Mouse (Mus musculus): Measurements from ENCODE around the gene Tnrc6c. TPM values are rescaled to one million over a fixed set of nuclear protein-coding genes. Genes with fewer than 3 reads are reported as not detected.

The Tnrc6c gene
- polyA plus RNA-seq, 1 experiment, result 28.1 TPM

- TF ChIP-seq GATA1 (IDR thresholded peaks at IDR 0.05; ENCODE audit: low read length), result no peak
Measured at GRCm38 (mm10) chr11:117780199-117780515, 126.1 kb downstream of the Tnrc6c start.

- TF ChIP-seq GATA1 (IDR thresholded peaks at IDR 0.05; ENCODE audit: low read length), result no peak
Measured at GRCm38 (mm10) chr11:117780582-117781111, 126.6 kb downstream of the Tnrc6c start.

GRCm38 (mm10) chr11:117781199-117781821 is 127.2 kb downstream of the Tnrc6c start:
- TF ChIP-seq GATA1 (IDR thresholded peaks at IDR 0.05; ENCODE audit: low read length), result no peak

GRCm38 (mm10) chr11:117781993-117782704 is 128.1 kb downstream of the Tnrc6c start, which contains the start of the genes Tmc8 and Tmc6:
Gene Tmc8, plus strand, starts transcription at chr11:117782076.
Gene Tmc6, minus strand, starts transcription at chr11:117782198.
- TF ChIP-seq GATA1 (IDR thresholded peaks at IDR 0.05; ENCODE audit: low read length), result no peak

- no peak for TF ChIP-seq GATA1 (IDR thresholded peaks at IDR 0.05; ENCODE audit: low read length)
Measured at GRCm38 (mm10) chr11:117782705-117783034, 128.6 kb downstream of the Tnrc6c start.

GRCm38 (mm10) chr11:117783089-117783488 is 129.0 kb downstream of the Tnrc6c start:
- no peak for TF ChIP-seq GATA1 (IDR thresholded peaks at IDR 0.05; ENCODE audit: low read length)

GRCm38 (mm10) chr11:117783683-117784309 is 129.7 kb downstream of the Tnrc6c start:
- no peak for TF ChIP-seq GATA1 (IDR thresholded peaks at IDR 0.05; ENCODE audit: low read length)

- TF ChIP-seq GATA1 (IDR thresholded peaks at IDR 0.05; ENCODE audit: low read length), result no peak
Measured at GRCm38 (mm10) chr11:117786294-117786693, 132.2 kb downstream of the Tnrc6c start.

GRCm38 (mm10) chr11:117790286-117790685 is 136.2 kb downstream of the Tnrc6c start:
- no peak for TF ChIP-seq GATA1 (IDR thresholded peaks at IDR 0.05; ENCODE audit: low read length)

- no peak for TF ChIP-seq GATA1 (IDR thresholded peaks at IDR 0.05; ENCODE audit: low read length)
Measured at GRCm38 (mm10) chr11:117790703-117791440, 136.8 kb downstream of the Tnrc6c start.

- TF ChIP-seq GATA1 (IDR thresholded peaks at IDR 0.05; ENCODE audit: low read length), result no peak
Measured at GRCm38 (mm10) chr11:117791441-117791761, 137.3 kb downstream of the Tnrc6c start.

GRCm38 (mm10) chr11:117792281-117792888 is 138.3 kb downstream of the Tnrc6c start:
- TF ChIP-seq GATA1 (IDR thresholded peaks at IDR 0.05; ENCODE audit: low read length), result no peak

GRCm38 (mm10) chr11:117794035-117794551 is 140.0 kb downstream of the Tnrc6c start:
- TF ChIP-seq GATA1 (IDR thresholded peaks at IDR 0.05; ENCODE audit: low read length), result no peak

GRCm38 (mm10) chr11:117796954-117797353 is 142.9 kb downstream of the Tnrc6c start:
- TF ChIP-seq GATA1 (IDR thresholded peaks at IDR 0.05; ENCODE audit: low read length), result no peak

GRCm38 (mm10) chr11:117797511-117798159 is 143.5 kb downstream of the Tnrc6c start, which contains the start of gene 6030468B19Rik:
Gene 6030468B19Rik, plus strand, starts transcription at chr11:117797660.
- no peak for TF ChIP-seq GATA1 (IDR thresholded peaks at IDR 0.05; ENCODE audit: low read length)
